Mouse (Mus musculus): ENCODE results near the gene Cyp2d10.
A peak's percentile ranks its signal among the peaks of the same experiment; 100 is the strongest.

Gene Cyp2d10

DNA sequence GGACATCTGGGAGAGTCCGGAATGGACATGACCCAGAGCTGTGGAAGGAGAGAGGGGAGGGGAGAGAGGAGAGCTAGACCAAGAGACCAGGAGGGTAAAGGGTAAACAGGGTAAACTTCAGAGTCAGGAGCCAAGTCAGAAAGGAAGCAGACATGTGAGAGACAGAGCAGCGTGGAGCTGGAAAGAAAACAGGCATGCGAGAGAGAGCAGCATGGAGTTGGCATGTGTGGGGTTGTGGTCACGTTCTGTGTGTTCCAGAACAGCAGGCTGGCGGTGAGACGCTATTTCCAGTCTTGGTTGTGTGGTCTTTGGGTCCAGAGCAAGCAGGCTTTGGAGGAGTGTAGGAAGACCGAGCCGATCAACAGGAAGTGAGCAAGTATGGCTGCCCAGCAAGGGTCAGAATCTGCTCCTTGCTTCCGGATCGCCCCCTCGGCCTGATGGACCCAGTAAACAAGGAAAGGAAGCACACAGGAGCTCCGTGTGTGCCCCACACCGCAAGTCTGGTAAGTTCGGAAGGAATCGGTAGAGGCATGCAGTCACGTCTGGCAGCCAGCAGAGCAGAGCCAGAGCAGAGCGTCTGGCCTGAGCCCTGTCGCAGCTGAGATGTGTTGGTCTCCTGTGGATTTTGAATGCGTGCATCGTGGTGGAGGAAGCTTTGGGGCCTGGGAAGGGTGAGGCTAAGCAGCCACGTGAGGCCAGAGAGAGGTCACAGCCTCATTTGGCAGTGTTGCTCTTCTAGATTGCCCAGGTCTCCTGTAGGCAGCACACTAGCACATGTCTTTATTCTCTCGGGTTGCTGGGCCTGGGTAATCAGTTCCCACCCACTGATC, 48.3 kb downstream of the Cyp2d10 start:
- DNase-seq (ENCODE audit: low read depth), result no peak

DNA sequence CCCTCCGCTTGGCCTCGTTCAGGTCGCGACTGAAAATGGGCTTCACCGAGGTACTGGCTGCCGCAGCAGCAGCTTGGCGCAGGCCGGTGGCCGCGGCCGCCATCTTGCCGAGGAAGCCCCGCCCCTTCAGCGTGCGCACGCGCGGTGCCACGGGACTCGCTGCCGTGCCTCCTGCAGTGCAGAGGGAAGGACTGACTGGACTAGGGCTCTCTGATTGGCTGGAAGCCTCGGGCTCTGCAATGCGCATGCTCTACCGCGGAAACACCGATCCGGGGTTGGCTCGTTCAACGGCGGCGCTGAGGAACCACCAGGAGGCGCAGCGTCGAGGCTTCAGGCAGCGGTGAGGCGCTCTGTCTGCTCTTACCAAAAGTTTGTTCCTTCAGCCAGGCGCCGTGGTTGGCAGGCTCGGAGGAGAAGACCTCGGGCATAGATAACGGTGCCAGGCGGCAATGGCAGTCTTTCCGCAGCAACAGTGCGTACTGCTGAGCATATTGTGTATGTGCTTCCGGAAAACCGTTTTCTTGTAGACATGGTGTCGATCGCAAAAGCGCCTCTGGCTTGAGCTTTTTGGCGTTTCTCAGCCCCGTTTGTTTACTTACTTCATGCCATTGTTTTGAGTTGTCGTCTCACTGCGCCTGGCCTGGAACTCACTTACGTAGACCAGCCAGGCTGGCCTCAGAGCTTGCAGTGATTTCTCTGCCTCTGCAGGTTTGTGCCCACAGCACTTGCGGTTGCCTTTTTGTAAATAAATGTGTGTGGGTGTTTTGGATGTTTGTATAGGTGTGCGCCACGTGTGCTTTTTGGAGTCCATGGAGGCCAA, 52.7 kb downstream of the Cyp2d10 start, which contains the start of gene Ndufa6:
Gene Ndufa6 (minus strand): TSS at position 197 of the 820 bp plus-strand sequence.
- peak; percentile 99 for DNase-seq (ENCODE audit: low read depth)

DNA sequence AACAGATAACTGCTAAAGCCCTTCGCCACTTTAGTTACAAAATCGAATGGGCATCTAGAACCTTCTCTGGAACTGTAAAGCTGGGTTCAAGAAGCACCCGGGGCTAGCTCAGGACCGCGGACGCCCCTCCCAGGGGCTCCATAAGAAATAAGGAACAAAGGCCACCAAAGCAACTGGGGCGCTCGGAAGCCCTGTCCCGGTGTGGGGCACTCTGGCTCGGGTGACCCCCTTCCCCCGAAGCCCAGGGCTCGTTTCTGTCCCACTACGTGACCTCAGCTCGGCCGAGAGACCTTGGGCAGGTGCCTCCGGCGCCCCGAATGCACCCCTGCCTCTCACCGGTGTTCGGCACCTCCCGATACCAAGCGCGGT, 53.3 kb downstream of the Cyp2d10 start:
- no peak for DNase-seq (ENCODE audit: low read depth)

DNA sequence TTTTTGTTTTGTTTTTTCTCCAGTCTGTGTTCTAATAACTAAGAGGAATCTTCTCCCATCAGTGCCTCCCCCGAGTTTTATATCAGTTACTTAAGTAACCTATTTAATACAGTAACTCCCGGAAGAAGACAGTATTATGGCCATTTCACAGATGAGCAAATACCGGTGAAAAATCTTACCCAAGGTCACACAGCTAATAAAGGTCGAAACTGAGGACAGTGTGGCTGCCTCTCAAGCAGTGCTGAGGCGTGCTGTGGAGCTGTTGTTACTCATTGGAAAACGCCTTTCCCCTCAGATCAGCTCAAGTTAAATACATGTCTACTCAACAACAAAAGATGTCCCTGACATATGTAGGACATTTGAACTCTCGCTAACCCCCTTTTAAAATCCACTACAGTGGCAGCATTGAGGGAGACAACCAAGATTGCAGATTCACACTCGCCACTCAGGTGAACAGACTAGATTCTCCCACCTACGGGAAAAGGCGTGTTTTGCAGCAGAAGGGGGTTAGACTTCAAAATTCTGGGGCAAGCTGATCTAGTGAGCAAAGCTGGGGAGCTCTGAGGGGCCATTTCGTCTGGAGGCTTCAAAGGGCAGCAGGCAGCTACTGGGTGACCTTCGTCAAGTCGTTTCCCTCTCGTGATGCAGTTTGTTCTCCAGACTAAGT, 53.8 kb downstream of the Cyp2d10 start:
- DNase-seq (ENCODE audit: low read depth), result no peak
